Mouse (Mus musculus) spleen, embryonic (tissue): ENCODE data around the gene Spcs2.

Experiments used
- CTCF ChIA-PET: fragments of 350-600 bp; sonication (Branson Sonifier 250); formaldehyde crosslinking; loops from one replicate; lab custom pipeline; 2022; lab: Charles Lee

Gene Spcs2

DNA sequence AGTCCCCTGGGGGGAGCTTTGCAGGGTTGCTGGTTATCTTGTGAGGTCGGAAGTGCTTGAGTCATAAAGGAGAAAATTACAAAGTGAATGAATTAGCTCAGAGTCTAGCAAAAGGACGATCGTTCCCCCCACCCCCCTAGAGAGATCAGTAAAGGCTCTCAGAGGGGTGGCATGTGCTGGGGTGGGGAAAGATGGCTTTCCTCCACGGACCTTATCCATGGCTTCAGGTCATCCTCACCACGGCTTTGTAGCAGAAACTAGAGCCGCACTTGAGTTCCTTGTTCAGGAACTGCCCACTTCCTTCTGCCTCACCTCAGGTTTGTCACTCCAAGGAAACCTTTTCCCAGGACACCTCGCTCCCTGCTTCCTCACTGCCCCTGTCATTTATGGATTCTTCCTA, at the start of gene Spcs2:
Gene Spcs2 (minus strand): TSS at position 101 of the 400 bp plus-strand sequence.
- CTCF ChIA-PET = no interaction called here

DNA sequence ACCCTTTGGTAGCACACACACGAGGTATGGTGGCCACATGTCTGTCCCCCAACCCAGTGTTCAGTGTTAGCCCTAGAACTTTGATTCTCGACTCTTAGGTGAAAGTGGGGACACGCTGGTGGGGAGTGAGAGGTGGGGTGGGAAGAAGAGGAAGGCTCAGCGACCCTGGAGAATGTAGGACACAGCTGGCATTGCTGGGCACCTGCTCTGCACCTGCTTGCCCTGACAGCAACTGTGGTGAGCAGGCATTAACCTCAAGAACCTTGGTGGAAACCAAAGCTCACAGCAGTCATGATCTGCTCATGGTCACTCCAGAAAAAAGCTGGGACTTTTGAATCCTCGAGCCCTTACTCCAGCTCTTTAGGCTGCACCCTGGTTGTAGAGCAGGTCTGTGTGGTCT, 47.8 kb upstream of the Spcs2 start:
- CTCF ChIA-PET = interaction anchor here (0.8 kb wide), 1 partner anchor 78 kb away, joined by 3 read pairs; no protein-coding TSS in a partner anchor

DNA sequence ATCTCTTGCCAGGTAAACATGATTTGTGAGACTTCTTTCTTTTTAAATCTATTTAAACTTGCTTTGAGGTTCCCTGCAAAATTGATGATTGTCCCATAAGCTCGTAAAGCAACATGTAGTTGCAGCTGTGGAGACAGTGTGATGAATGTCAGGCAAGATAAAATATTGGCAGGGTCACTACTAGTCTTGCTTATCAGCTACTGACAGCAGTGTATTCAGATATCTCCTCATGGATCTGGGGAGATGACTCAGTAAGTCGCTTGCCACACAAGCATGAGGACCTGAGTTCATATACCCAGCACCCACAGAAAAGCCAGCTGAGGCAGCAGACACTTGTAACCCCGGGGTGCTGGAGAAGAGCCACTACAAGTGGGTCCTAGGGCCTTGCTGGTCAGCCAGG, 44.2 kb upstream of the Spcs2 start:
- CTCF ChIA-PET = no interaction called here

DNA sequence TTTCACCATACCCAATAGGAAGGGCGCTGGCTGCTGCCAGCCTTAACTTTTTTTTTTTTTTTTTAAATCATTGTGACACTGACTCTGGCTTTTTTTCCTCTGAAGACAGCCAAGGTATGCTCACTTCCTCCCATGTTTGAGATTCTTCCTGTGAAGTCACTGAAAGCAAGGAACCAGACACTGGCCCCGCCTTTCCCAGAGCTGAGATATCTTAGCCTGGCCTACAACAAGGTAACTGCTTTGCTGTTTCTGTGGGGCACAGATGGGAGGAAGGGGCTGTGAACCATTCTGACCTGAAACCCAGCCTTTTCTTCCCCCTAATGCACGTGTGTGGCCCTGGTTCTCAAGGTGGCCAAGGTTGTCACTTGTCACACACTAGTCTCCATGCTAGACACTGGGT, 43.1 kb upstream of the Spcs2 start:
- CTCF ChIA-PET = no interaction called here

DNA sequence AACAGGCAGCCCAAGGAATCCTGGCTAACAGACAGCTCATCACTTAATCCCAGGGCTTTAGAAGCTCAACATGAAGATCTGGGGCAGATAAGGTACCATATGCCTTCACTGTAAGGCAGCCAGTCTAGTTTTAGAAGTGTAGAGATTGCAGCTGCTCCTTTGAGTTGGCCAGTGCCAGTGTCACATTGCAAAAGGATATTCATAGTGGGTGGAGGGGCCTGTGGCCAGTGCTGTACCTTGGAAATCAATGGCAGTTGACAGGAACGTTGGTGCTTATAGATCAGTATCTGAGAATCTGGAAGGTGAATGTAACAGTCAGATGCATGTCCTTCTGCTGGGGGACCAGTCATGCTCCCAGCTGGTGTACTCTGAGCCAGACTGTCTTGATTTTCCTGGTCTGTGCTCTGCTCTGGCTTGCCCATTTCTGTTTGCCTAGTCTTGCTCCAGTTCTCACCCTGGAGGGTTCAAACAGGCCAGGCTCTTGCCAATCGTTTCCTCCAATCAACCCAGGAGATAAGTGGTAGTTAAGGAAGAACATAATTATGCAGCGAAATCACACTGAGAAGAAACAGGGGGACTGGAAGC, 41.3 kb upstream of the Spcs2 start:
- CTCF ChIA-PET = no interaction called here

DNA sequence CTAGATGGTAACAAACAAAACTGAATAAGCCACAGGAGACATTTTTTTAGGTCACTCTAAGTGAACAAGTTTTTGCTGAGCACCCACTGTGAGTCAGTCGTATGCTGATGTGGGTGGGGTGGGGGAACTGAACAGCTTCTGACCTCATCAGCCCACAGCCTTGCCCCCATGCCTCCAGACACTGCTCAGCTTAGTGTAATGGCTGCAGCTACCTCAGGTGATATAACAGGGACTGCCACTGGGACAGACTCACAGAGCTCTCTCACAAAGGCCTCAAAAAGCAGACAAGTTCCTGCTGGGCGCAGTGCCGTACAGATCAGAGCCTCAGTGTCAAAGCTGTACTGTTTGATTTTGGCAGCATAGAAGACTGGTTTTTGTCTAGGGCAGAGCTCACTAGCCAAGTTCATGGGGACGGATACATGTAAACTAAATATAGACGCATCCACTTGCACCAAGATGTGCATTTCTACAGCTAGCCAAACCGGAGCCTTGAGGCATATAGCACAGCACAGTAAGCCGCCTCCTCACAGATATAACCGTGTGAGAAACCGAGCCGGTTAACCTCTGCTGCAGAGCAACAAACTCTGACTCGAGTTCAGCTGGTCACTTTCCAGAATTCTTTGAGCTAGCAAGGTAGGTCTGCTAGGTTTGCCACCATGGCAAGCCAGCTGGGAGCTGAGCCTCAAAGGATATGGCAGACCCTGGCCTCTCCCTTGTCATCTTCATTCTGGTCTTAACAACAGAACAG, 39.8 kb upstream of the Spcs2 start:
- CTCF ChIA-PET = interaction anchor here (0.6 kb wide), 1 partner anchor 13 kb away, joined by 8 read pairs; no protein-coding TSS in a partner anchor

DNA sequence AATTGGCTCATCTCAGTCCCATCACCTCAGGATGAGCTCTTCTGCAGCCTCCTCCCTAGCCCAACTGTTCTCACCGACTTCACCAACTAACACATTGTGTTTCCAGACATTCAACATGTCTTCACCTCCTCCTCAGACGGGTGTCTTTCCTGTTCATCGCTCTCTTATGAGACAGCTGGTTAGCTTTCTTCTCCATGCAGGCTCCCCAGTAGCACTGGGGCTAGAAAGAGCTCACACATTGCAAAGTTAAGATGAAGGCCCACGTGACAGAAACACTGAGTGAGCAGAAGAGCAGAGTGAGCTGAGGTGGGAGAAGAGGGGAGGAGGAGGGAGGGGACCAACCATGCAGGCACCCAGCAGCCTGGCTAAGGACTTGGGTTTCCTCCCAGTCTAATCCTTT, 38.9 kb upstream of the Spcs2 start:
- CTCF ChIA-PET = interaction anchor here (0.6 kb wide), 1 partner anchor 12 kb away, joined by 8 read pairs; no protein-coding TSS in a partner anchor

DNA sequence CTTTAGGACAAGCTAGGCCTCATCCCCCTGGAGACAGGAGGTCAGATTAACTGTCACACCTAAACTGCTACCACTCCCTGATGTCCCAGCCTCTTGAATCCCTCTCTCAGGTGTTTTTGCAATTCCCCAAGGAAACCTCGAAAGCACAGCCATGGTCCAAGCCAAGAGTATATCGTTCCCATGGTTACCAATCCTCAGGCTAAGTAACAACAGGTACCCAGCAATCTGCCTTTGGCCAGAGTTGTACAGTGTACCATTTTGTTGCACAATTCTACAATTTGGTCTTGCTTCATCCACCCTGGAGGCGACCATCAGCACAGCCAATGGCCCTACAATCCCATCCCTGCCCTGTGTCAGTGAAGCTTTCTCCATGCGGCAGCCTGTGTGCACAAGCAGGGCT, 33.6 kb upstream of the Spcs2 start:
- CTCF ChIA-PET = no interaction called here

DNA sequence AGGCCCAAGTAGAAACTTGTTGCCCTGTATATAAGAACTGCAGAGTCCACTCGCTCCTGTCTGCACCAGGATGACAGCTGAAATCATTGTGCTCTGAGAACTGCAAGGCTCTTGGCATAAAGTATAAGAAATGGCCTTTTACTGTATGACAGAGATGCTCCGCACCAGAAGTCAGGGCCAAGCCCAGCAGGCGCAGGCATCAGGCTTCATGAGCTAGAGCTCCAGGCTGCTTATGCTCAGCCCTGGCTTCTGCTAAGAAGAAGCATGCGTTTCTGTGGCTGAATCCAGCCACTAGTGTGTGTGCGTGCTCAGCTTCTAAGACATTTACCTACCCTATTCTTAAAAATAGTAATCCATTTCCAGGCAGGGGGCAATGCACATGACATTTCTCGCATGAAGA, 31.2 kb upstream of the Spcs2 start:
- CTCF ChIA-PET = no interaction called here

DNA sequence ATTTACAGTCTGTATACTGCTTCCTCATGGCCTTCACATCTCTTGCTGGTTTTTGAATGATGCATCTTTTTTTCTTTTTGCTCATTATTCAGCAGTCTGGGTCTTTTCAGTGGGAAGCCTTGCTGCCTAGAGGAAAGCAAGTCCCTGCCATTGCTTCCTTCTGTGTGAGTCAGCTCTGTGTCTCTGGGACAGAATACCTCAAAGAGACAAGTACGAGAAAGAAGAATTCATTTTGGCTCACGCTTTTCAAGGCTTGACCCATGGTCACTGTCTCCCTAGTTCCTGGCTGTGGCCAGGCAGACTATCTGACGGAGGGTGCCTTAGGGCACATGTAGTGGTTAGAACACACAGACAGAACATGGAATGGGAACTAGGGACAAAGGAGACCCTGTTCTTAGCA, 30.7 kb upstream of the Spcs2 start:
- CTCF ChIA-PET = no interaction called here

DNA sequence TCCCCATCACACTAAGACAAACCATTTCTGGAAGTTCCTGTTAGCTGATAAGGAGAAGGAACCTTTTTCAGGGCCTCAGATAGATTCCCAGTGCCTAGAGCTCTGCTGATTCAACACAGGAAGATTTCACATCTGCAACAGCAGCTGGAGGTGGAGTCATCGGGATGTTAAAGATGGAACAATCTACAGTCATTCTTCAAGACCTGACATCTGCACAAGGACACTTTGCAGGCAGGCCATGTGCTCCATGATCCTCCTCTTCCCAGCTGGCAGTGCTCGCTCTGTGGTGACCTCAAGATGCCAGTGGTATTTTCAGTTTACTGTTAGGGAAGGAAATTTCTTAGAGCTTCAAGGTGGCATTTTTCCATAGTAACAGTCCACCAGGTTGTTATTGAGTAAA, 29.1 kb upstream of the Spcs2 start:
- CTCF ChIA-PET = no interaction called here

DNA sequence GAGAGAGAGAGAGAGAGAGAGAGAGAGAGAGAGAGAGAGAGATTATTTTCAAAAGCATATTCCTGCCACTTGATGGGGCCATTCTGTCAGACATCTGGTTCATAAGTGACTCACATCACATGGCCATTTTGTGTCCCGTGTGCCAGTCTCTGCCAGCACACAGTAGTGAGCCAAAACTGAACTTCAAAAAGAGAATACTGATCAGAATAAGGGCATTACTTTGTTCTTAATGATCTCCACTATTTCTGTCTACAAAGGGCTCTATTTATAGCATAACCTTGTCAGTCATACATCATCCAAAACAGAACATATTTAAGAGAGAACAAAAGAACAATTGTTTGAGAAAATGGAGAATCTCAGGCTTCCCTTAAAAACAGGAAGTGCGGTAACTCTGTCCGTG, 28.2 kb upstream of the Spcs2 start:
- CTCF ChIA-PET = no interaction called here

DNA sequence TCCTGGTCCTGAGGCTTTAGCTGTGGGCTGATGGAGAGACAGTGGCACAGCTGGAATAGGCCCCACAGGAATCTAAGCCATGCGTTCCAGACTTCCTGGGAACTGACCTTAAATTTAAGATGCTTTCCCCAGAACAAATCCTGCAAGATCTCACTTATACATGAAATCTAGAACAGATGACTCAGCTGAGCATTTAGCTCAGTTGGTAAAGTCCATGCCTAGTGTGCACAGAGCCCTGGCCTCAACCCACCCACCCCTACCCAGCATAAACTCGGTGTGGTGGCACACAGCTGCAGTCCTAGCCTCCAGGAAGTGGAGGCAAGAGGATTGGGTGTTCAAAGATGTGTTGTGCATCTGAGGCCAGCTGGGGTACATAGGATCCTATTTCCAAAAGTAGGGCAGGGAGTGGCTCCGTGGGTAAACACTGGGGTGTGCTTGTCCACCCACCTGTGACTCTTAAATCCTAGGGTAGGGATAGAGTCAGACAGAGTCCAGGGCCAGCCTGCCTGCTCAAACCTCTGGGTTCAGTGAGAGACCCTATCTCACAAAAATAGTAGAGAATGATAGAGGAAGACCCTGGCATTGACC, 27.0 kb upstream of the Spcs2 start:
- CTCF ChIA-PET = interaction anchor here (0.7 kb wide), 1 partner anchor 12 kb away, joined by 8 read pairs; no protein-coding TSS in a partner anchor

DNA sequence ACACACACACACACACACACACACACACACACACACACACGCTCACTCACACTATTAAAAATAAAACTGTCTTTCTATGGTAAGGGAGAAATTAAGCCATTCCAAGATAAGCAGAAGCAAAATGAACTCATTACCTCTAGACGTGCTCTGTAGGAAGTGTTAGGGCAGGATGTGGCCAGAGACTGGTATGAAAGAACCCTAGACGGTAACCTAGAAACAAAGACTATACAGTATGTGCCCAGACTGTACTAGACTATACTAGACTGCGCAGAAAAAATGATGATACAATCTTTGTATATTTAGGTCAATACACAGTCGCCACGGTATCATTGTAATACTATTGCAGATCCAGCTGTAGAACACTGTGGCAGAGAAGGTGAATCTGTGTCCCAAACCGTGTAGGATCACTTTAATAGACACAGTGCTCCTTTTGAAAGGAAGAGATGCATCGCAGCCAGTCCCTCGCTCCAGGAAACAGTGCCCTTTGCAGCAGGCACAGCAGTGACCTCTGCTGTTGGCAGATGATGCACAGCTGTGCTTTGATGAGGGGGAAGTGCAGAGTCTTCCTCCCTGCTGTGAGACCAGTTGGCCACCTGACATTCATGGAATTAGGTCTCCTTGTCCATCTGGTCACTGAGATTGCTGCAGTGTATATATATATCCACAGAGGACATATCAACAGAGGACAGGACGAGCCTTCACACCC, 26.1 kb upstream of the Spcs2 start:
- CTCF ChIA-PET = interaction anchor here (0.6 kb wide), 1 partner anchor 1064 kb away, joined by 5 read pairs; no protein-coding TSS in a partner anchor

DNA sequence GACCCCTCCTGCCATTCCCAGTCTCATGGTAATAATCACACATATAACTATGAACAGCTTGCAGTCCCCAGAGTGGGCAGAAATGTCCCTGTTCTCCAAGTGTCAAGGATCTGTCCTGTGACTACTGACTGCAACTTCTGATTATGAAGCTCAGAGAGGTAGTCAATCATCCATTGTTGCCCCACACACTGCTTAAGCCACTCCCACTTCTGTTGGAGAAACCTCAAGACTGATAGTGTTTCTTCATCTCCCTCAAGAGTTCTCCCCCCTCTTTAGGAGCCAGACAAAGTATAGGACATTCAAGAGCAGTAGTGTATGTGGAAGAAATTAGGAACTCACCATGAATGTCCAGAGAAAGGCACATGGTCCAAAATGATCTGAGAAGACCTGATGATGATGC, 24.5 kb upstream of the Spcs2 start:
- CTCF ChIA-PET = interaction anchor here (0.6 kb wide), 1 partner anchor 20 kb away, joined by 3 read pairs; no protein-coding TSS in a partner anchor

DNA sequence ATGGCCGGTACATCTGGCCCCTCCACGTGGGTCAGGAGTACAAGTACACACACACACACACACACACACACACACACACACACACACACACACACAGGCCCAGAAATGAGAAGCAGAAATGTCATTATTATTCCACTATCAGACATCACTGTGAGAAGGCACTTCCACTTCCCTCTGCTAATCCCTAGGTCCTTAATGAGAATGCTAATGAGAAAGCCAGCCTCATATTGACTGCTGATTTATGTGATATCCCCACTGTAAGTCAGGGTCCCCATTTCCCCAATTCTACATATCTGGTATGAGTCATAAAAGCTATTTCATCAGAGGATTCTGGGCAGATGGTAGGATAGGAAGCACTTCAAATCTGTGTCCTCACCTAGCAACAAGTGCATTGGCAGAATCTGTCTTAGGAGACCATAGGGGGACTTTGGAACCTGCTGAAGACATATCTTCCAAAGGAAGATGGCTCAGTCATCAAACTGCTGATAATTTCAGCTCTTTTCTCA, 24.0 kb upstream of the Spcs2 start:
- CTCF ChIA-PET = no interaction called here

DNA sequence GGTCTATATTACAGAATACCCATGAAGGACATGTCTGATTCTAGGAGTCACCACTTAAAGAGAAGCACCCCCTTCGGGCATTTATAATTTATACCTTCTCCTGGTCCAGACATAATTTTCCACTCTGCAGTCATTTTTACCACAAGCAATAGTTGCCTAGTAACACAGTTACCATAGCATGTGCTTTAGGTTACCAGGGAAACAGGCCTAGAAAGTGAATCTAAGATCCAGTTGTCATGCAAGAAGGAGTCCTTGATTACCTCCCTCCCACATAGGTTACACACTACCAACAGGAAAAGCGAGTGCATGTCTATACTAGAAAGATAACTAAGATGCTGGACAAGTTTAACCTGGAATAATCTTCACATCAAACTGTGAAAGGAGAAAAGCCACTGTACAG, 15.0 kb upstream of the Spcs2 start:
- CTCF ChIA-PET = no interaction called here

DNA sequence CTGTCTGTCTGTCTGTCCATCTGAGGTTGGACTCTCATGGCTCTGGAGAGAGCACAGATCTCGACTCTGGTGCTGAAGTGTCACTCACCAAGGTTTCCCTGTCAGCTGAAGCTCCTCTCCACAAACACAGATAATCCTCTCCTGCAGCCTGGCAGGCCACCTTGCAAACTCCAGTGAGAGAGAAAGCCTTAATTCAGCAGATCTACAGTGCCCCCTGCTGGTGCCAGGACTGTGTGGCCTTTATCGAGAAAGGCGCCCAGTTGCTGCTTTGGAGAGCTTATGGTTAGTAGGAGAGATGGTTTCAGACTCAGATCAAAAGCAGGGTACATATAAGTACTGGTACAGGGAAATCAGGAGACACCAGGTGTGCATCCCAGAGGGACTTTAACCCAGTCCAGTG, 13.1 kb upstream of the Spcs2 start:
- CTCF ChIA-PET = interaction anchor here (0.6 to 1.3 kb wide), 3 partner anchors 9 to 78 kb away, joined by 3 to 4 read pairs (median 3); no protein-coding TSS in a partner anchor

DNA sequence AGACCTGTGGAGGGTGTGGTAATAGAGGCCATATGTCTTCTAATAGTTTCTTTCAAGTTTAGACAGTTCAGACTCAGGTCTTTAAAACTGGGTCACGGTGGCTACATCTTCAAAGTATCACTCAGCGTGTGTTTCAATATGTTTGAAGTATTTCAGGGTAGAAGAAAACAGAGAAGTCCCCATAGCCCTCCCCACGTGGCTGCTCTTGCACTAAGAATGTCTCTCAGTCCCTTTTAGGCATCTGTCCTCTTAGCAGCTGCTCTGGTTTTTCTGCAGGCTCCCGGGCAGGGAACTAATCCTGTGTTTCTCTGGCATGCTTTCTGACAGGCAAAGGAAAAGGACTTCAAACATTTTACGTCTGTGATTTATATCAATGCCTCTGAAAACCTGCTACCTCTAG, 12.6 kb upstream of the Spcs2 start:
- CTCF ChIA-PET = interaction anchor here (0.6 to 1.3 kb wide), 3 partner anchors 9 to 77 kb away, joined by 3 to 4 read pairs (median 3); no protein-coding TSS in a partner anchor

DNA sequence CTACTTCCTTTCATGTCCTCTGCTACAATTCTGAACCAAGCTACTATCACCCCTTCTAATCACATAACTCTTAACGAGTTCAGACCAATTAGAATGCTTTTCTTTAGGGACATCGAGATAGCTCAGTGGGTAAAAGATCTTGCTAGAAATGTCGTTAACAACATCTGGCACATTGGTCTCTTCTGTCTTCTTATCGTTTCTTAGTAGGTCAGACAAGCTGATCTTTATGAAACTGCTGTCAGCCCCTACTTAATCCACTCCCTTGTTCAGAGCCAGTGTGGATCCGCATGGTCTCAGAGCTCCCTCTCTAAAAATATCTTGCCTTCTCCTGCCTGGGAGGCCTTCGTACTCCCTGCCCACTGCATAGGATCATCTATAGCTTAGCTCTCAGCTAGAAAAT, 10.7 kb upstream of the Spcs2 start:
- CTCF ChIA-PET = no interaction called here

DNA sequence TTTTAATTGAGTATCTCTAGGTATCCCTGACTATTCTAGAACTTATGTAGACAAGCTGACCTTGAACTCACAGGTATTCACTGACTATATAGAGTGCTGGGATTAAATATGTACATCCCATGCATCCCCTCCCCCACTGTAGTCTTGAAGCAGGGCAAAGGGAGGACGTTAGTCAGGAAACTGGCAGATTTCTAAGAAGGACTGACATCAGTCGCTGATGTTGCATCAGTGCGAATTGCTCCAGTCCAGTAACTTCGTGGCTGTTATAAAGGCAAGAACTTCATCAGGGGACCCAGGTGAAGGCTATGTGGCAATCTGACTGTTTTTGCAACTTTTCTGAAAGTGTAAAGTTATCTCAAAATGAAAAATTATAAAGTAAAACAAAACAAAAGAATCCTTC, 6.0 kb upstream of the Spcs2 start:
- CTCF ChIA-PET = no interaction called here

DNA sequence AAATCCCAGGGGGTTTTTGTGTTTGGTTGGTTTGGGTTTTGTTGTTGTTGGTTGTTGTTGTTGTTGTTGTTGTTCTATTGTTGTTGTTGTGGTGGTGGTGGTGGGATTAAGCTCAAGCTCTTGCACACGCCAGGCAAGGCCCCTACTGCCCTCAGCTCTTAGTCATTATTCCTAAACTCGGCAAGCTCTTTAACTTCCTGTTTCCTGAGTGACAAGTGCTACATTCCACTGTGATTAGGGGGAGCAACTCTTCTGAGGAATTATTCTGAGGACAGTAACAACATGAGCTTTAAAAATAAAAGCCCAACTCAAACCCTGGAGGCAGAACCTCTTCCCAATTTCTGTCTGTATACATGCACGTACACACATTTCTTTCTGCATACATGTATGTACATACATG, 2.0 kb upstream of the Spcs2 start:
- CTCF ChIA-PET = no interaction called here
